Mouse (Mus musculus) liver, embryonic 14.5 days (tissue): ENCODE data around the gene Cela1. TPM values are rescaled to one million over a fixed set of nuclear protein-coding genes. Genes with fewer than 3 reads are reported as not detected.
A peak's percentile ranks its signal among the peaks of the same experiment; 100 is the strongest.

ENCODE experiments used
- ATAC-seq: fragments of 200-750 bp; cut with Nextera tagmentation; 2 replicates; pipeline ENCODE4 v1.8.0; 2017; ENCODE audit warnings: moderate number of reproducible peaks, mild to moderate bottlenecking, moderate library complexity; ENCODE audit not compliant: insufficient read depth
- DNase-seq, 3 experiments: peaks; one replicate each; pipeline ENCODE4 v3.0.0-alpha.2; 2012 to 2013; ENCODE audit warnings: low read depth in 3 of 3, low spot score in 3 of 3
- H3K27ac ChIP-seq: fragments of 300-500 bp; sonication (generic); 2 replicates; pipeline ENCODE4 v1.5.1; 2014; ENCODE audit warnings: moderate library complexity, mild to moderate bottlenecking, control low read depth, inconsistent platforms
- H3K27me3 ChIP-seq: fragments of 300-500 bp; sonication (generic); 2 replicates; pipeline ENCODE4 v1.6.1; 2014; ENCODE audit warnings: mild to moderate bottlenecking, low read length, moderate library complexity; ENCODE audit not compliant: control insufficient read depth, insufficient read depth
- H3K36me3 ChIP-seq: fragments of 300-500 bp; sonication (generic); replicated peaks from 2 replicates; pipeline ENCODE4 v1.6.1; 2014; ENCODE audit warnings: low read depth; ENCODE audit not compliant: control insufficient read depth, insufficient read depth
- H3K4me1 ChIP-seq, 2 experiments: fragments of 200-500 bp in 1 of 2; fragments of 300-500 bp in 1 of 2; sonication (generic) in 1 of 2; replicated peaks; 2 replicates each; pipeline ENCODE4 v1.6.1; 2012 to 2014; ENCODE audit warnings: antibody characterized with exemption in 1 of 2, inconsistent platforms in 1 of 2, low read length in 1 of 2; ENCODE audit not compliant: control insufficient read depth in 2 of 2, insufficient read depth in 2 of 2
- H3K4me2 ChIP-seq: fragments of 300-500 bp; sonication (generic); 2 replicates; pipeline ENCODE4 v1.6.1; 2014; ENCODE audit warnings: low read depth, mild to moderate bottlenecking, control low read depth, moderate library complexity
- H3K4me3 ChIP-seq, 2 experiments: fragments of 200-500 bp in 1 of 2; fragments of 300-500 bp in 1 of 2; sonication (generic) in 1 of 2; 2 replicates each; pipeline ENCODE4 v1.5.1; 2012 to 2014; ENCODE audit warnings: low read depth in 2 of 2, low read length in 2 of 2, mild to moderate bottlenecking in 2 of 2, control low read depth in 1 of 2, inconsistent platforms in 1 of 2, moderate library complexity in 1 of 2; ENCODE audit not compliant: insufficient read depth in 1 of 2
- H3K9ac ChIP-seq: fragments of 300-500 bp; sonication (generic); replicated peaks from 2 replicates; pipeline ENCODE4 v1.6.1; 2014; ENCODE audit warnings: mild to moderate bottlenecking, control low read depth, moderate library complexity
- H3K9me3 ChIP-seq: fragments of 300-500 bp; sonication (generic); 2 replicates; pipeline ENCODE4 v1.6.1; 2016; ENCODE audit warnings: low read length, mixed read lengths; ENCODE audit not compliant: control insufficient read depth
- CTCF ChIP-seq: IDR thresholded peaks from 2 replicates; pipeline ENCODE4 v1.5.1; 2016; ENCODE audit warnings: antibody characterized with exemption, low read depth, control low read depth
- EP300 ChIP-seq: IDR thresholded peaks from 2 replicates; pipeline ENCODE4 v1.6.1; 2016; ENCODE audit warnings: antibody characterized with exemption, low read depth
- WGBS: fragments of 180-500 bp; shearing (Covaris S2); extraction: QIAGEN DNeasy Blood & Tissue Kit; methylation state at CpG from one replicate; pipeline ENCODE4 v1.1.7; 2014; ENCODE audit not compliant: insufficient replicate concordance; 5-methylcytosine and 5-hydroxymethylcytosine counted together
- polyA plus RNA-seq, 2 experiments: library from polyadenylated mRNA; depleted of rRNA in 1 of 2; stranded (reverse) in 1 of 2; unstranded in 1 of 2; fragments of >200 nt; fragmentation: Nextera tagmentation in 1 of 2; extraction: Ambion mirVana in 1 of 2; gene quantifications; 2 replicates each; pipeline versions ENCODE4 v1.2.1 to v1.2.3; 2012 to 2014

Cela1 gene
- polyA plus RNA-seq (2012; rRNA removed), result 8.1 and 9.5 TPM in 2 replicates
- polyA plus RNA-seq (2014; fragmentation: Nextera tagmentation; extraction: Ambion mirVana), result 11.5 and 13.8 TPM in 2 replicates

DNA sequence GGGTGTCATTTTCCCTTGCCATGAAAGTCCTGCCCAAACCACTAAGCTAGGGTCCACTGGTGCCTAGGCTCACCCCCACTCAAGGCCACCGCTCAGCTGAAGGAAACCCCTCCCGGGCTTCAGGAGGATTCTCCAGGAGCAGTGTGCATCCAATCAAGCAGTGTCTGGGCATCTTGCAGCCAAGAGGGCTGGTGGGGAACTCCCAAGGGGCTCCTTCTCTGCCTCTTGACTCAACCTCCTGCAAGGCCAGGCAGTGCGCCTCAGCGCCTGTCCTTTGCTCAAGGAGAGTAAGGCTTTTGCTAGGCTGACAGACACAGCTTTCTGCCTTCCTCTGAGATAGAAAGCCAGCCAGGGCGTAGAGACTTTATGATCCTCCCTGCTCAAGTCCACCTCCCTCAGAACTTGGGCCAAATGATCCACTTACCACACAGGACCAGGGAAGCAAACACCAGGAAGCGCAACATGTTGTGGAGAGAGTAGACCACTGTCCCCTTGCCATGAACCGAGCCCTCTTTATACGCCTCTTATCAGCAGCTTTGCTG lies at the start of gene Cela1:
Gene Cela1 (minus strand): TSS at position 492 of the 542 bp plus-strand sequence.
- Histone ChIP-seq H3K36me3 (no peaks in the 10 kb centered on the region), H3K27ac (no peak within 1 kb of the TSS), H3K4me3 (peak within 1 kb of the TSS in 1 of 2 experiments; percentile 26; a peak in 3 of 4 replicates), H3K9me3 (peaks cover 5% of the 10 kb centered on the region; the same call in 1 of the 2 replicates), H3K9ac (no peak within 1 kb of the TSS; the same call in 1 of the 2 replicates), H3K4me1 (peaks cover 10 to 30% of the 10 kb centered on the region in 2 experiments), H3K4me2 (peak within 1 kb of the TSS; percentile 52), H3K27me3 (no peaks in the 10 kb centered on the region)
- DNase-seq, result no peak
- TF ChIP-seq CTCF (no peak), EP300 (no peak)
- 46% methylated on average over 8 of the region's 8 CpGs for WGBS
- ATAC-seq, result no peak

GRCm38 (mm10) chr15:100735953-100736300 lies 48.2 kb upstream of the Cela1 start:
- Histone ChIP-seq H3K36me3 (no peaks in the 10 kb centered on the region), H3K4me2 (peak overlapping the region; percentile 2; the same call in 1 of the 2 replicates), H3K4me1 (peaks cover 25 to 37% of the 10 kb centered on the region in 2 experiments), H3K9ac (no peak overlapping the region), H3K4me3 (no peak overlapping the region), H3K9me3 (no peaks in the 10 kb centered on the region), H3K27ac (no peak overlapping the region), H3K27me3 (no peaks in the 10 kb centered on the region; the same call in 1 of the 2 replicates)
- TF ChIP-seq CTCF (no peak), EP300 (no peak)
- DNase-seq (no peak), ATAC-seq (no peak)
- WGBS, result 18% methylated on average over 9 of the region's 9 CpGs

DNA sequence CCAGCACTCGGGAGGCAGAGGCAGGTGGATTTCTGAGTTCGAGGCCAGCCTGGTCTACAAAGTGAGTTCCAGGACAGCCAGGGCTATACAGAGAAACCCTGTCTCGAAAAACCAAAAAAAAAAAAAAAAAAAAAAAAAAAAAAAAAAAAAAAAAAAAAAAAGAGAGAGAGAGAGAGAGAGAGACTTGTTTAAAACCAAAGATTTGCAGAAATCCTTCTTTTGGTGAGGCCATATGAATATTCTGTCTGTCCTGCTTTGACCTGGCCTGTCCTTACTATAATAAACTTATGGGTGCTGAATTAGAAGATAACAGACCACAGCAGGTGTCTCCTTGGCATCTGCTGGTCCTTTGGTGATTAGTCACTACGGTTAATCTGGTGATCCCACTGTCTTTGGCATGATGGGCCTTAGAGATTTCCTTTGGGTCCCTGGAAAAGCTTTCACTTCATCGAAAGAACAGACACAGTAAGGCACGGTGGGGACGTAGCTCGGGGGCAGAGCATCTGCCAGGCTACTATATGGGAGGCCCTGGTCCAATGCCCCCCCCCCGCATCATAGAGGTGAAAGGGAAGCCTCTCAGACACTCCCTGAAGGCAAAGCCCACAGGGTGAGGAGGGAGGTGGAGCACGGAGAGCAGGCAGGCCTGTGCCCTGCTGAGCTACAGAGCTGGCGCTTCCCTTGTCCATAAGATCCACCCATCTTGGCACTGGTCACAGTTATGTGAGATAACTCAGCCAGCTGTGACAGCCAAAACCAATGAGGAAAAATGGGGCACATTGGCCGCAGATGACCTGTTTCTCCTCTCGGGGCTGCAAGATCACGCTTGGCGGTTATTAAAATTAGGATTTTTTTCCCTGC lies 47.6 kb upstream of the Cela1 start:
- Histone ChIP-seq H3K27ac (no peak overlapping the region), H3K4me3 (no peak overlapping the region), H3K36me3 (no peaks in the 10 kb centered on the region), H3K27me3 (peaks cover 5% of the 10 kb centered on the region), H3K9ac (no peak overlapping the region), H3K9me3 (no peaks in the 10 kb centered on the region), H3K4me1 (peaks cover 25 to 37% of the 10 kb centered on the region in 2 experiments), H3K4me2 (peak overlapping the region; percentile 2; the same call in 1 of the 2 replicates)
- ATAC-seq (peak; percentile 4; the same call in 1 of the 2 replicates), DNase-seq (peak in 2 of 3 experiments; percentile 44 to 65)
- 40% methylated on average over 14 of the region's 15 CpGs for WGBS
- TF ChIP-seq EP300, result peak; percentile 82
- no peak for TF ChIP-seq CTCF

DNA sequence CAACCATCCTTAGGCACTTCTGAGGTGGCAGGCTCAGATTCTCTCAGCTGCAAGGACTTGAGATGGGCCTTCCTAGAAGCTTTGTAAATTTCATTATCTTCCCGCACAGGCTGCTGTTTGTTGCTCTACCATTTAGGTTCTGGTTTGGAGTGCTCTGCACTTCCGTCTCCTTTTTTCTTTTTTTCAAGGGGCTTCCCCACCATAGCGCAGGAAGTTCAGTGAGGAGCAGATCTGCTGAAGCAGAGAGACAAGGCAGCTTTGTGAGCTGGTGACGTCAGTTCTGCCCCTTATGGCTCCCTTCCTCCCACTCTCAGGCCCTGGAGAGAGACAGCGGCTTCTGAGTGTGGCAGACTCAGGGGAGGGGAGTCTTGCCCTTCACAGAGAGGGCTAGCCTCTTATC lies 44.9 kb upstream of the Cela1 start:
- Histone ChIP-seq H3K36me3 (no peaks in the 10 kb centered on the region), H3K9me3 (no peaks in the 10 kb centered on the region), H3K4me1 (peaks cover 13 to 24% of the 10 kb centered on the region in 2 experiments), H3K27me3 (peaks cover 33% of the 10 kb centered on the region), H3K4me2 (no peak overlapping the region), H3K9ac (no peak overlapping the region), H3K27ac (no peak overlapping the region), H3K4me3 (no peak overlapping the region)
- DNase-seq (no peak), ATAC-seq (no peak)
- 8% methylated on average over 5 of the region's 5 CpGs for WGBS
- TF ChIP-seq EP300 (no peak), CTCF (no peak)

DNA sequence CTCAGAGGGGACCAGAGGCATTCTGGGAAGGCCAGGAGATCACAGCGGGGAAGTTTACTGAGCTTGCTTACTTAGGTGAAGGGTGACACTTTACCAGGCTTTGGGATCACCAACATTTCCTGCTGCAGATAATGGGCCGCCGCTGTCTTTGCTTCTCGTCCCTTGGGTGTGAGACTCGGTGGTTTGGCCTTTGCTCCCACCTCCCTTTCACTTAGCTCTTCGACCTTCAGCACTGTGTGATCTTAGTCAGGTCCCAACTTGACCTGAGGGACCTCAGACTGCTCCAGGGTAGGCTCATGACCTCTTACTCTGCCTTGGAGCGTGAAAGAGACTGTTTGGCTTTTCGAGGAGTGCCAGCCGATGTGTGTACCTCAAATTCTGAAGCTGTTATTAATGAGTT lies 43.4 kb upstream of the Cela1 start:
- TF ChIP-seq EP300 (no peak), CTCF (no peak)
- H3K9me3 ChIP-seq, result no peaks in the 10 kb centered on the region
- ATAC-seq (no peak), DNase-seq (no peak)
- H3K27me3 ChIP-seq, result peaks cover 36% of the 10 kb centered on the region
- peaks cover 9 to 20% of the 10 kb centered on the region in 2 experiments for H3K4me1 ChIP-seq
- no peak overlapping the region for H3K4me3 ChIP-seq
- no peaks in the 10 kb centered on the region for H3K36me3 ChIP-seq
- no peak overlapping the region for H3K9ac ChIP-seq
- no peak overlapping the region for H3K27ac ChIP-seq
- WGBS, result 45% methylated on average over 9 of the region's 9 CpGs
- H3K4me2 ChIP-seq, result no peak overlapping the region
